Mouse (Mus musculus): ENCODE data around the gene Lef1.

Lef1 gene

GRCm38 (mm10) chr3:131251601-131252000 lies 141.3 kb downstream of the Lef1 start:
- no peak for DNase-seq (ENCODE audit: low spot score)

- no peak for DNase-seq (ENCODE audit: low spot score)
Observed at GRCm38 (mm10) chr3:131254991-131255390, 144.7 kb downstream of the Lef1 start.

- DNase-seq (ENCODE audit: low spot score): no peak
Observed at GRCm38 (mm10) chr3:131255399-131255981, 145.2 kb downstream of the Lef1 start.

- DNase-seq (ENCODE audit: low spot score): no peak
Observed at GRCm38 (mm10) chr3:131258921-131259320, 148.7 kb downstream of the Lef1 start.

GRCm38 (mm10) chr3:131259392-131259965 lies 149.2 kb downstream of the Lef1 start:
- DNase-seq (ENCODE audit: low spot score): no peak

- no peak for DNase-seq (ENCODE audit: low spot score)
Observed at GRCm38 (mm10) chr3:131260418-131260817, 150.1 kb downstream of the Lef1 start.

GRCm38 (mm10) chr3:131263766-131264486 lies 153.7 kb downstream of the Lef1 start:
- no peak for DNase-seq (ENCODE audit: low spot score)

GRCm38 (mm10) chr3:131265516-131265915 lies 155.2 kb downstream of the Lef1 start:
- DNase-seq (ENCODE audit: low spot score): no peak

- DNase-seq (ENCODE audit: low spot score): no peak
Observed at GRCm38 (mm10) chr3:131266366-131267050, 156.2 kb downstream of the Lef1 start.

- no peak for DNase-seq (ENCODE audit: low spot score)
Observed at GRCm38 (mm10) chr3:131270381-131270780, 160.1 kb downstream of the Lef1 start.

- peak; percentile 34 for DNase-seq (ENCODE audit: low spot score)
Observed at GRCm38 (mm10) chr3:131271157-131271556, 160.9 kb downstream of the Lef1 start.

- DNase-seq (ENCODE audit: low spot score): peak; percentile 71
Observed at GRCm38 (mm10) chr3:131271559-131272373, 161.5 kb downstream of the Lef1 start, which contains the start of gene Hadh. Hadh (minus strand) TSS chr3:131272101.

- no peak for DNase-seq (ENCODE audit: low spot score)
Observed at GRCm38 (mm10) chr3:131272374-131273100, 162.3 kb downstream of the Lef1 start.

Measured in c-Kit-positive CD71-positive TER-119-positive erythroid progenitor cells, embryonic 14.5 days (primary cell).